Mouse (Mus musculus) frontal cortex, postnatal 14 days (tissue): ENCODE measurements around the gene Ntan1.
"Not testable (repeated sequence)": the region's sequence is repeated elsewhere in the genome, so short reads cannot be mapped to it uniquely, and the experiment has no call there.

Source experiments
- DNase-seq, 2 experiments: peaks; one replicate each; pipeline ENCODE4 v3.0.0; 2022; ENCODE audit warnings: low spot score in 2 of 2

Ntan1 gene

DNA sequence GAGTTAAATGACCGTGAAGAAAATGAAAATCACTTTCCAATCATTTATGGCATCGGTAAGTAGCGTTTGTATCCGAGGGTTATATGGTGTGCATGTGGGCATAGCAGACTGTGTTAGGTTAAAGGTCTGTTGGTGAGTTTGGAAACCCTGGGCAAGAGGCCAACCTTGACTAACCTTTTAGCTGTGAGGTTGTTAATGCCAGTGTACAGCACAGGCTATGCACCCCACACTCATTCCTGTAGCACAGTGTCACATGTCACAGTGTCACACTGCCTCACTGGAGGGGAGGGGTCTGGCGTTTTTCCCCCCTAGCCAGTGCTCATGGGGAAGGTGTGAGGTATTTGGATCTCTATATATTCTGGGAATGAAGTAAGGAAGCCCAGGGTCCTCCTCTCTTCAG is 13.0 kb downstream of the Ntan1 start:
- DNase-seq, result no peak

DNA sequence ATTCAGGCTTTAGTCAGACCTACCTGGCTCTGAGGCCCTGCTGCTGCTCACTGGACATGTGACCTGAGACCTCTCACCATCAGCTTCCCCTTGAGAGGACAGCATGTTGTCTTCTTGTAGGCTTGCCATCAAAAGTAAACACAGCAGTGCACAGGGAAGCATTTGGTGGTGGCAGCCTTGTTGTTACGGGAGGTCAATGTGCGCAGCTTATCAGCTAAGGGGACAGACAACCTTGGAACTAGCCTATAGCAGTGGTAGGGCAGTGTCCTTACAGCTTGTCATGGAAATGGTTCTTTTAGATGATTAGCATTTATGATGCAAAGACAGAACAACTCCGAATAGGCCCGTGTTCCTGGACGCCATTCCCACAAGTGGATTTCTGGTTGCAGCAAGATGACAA is 15.7 kb downstream of the Ntan1 start:
- DNase-seq, result no peak

DNA sequence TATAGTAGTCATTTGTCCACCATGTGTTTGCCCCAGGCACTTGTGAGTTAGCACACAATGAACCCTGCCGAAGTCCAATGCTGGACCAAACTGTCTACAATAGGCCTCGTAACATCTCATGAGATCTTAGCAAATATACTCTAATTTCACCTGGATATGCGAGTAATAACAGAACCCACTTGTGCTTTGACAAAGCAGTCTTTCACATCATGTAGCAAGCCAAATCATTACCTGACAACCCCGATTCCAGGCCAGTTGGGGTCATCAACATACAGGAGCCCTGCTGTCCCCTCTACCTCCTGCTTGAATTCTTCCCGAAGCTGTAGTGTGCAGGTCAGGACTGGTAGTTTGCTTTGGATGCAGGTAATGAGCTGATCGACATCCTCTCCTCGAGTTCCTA is 21.4 kb downstream of the Ntan1 start:
- DNase-seq, result no peak

DNA sequence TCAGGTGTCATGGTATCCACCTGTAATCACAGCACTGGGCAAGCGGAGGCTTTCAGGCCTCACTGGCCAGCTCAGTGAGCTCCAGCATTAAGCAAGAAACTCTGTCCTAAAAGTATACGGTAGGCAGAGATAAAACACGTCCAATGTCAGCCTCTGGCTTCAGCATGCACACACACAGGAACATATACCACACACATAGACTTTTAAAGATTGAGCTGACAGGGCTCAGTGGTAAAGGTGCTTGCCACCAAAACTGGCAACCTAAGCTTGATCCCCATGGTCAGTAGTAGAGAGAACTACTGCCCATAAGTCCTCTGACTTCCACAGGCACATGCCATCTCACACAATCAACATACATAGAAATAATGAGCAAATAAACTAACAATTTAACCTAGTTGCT is 22.3 kb downstream of the Ntan1 start:
- DNase-seq, result no peak

DNA sequence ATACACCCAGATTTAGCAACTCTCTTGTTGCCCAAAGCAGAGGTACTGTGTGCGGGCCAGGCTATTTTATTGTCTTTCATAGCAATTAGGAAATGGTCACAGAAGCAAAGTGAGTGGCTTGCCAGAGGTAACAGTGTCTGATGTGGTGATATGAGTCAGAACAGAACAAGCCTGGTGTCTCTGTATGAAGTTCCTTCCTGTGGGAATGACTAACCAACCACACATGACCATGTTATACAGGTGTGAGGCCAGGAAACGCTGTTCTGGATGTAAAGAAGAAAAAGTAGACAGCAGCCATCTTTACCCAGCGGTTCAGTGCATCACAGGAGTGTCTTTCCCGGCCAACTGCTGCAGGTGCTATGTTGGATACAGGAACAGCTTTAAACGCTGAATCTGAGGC is 26.4 kb downstream of the Ntan1 start:
- no peak for DNase-seq

DNA sequence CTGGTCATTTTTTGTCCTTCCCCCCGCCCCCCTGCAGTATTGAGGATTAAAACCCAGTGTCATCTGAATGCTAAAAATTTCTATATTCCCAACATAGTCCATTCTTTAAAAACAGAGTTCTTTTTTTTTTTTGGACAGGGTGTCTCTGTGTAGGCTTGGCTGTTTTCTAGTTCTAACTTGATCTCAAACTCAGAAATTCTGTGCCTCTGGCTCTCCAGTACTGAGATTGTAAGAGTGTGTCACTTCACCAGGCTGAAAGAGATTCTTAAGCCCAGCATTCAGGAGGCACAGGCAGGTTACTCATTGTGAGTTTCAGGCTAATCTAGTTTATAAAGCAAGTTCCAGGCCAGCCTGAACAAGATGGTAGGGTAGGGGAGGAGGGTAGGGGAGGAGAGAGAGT is 28.0 kb downstream of the Ntan1 start:
- no peak for DNase-seq

DNA sequence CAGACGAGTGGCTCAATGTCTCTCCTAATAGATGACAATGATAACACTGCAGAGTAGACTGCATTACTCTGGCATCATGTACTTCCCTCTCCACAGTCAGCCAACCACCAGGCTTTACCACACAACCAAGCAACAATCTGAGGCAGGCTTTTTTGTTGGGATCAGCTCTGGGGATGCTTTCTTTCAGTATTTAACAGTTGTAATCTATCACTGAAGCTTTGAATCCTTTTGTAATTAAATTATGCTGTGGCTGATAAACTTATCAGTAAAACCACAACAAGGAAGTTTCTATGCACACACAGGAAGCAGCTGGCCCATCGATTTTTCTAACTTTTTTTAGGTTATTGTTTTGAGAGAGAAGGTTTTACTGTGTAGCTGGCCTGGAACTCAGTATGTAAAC is 29.7 kb downstream of the Ntan1 start:
- DNase-seq, result no peak

DNA sequence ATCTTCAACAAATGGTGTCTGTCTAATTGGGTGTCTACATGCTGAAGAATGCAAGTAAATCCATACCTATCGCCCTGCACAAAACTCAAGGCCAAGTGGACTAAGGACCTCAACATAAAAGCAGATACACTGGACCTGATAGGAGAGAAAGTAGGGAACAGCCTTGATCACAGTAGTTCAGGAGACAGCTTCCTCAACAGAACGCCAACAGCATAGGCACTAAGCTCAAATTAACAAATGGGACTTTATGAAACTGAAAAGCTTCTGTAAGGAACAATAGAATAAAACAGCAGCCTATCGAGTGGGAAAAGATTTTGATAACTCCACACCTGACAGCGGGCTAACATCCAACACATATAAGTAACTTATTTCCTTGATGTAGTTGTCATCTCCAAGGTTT is 32.8 kb downstream of the Ntan1 start:
- no peak for DNase-seq

DNA sequence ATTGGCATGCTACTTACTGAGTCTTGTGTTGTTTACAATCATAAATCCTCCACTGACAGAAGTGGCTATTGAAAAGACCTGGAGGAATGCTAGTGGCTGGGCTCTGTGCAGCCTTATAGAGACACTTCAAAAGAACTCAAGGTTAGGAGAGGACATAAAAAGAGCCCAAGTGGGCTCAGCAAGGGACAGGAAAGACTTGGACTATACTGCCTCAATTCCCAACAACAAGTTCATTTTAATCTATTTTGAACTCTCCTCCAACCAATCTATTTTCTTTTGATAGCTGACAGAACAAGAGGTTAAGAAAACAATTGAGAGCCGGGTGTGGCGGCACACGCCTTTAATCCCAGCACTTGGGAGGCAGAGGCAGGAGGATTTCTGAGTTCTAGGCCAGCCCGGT is 35.2 kb downstream of the Ntan1 start:
- no peak for DNase-seq

DNA sequence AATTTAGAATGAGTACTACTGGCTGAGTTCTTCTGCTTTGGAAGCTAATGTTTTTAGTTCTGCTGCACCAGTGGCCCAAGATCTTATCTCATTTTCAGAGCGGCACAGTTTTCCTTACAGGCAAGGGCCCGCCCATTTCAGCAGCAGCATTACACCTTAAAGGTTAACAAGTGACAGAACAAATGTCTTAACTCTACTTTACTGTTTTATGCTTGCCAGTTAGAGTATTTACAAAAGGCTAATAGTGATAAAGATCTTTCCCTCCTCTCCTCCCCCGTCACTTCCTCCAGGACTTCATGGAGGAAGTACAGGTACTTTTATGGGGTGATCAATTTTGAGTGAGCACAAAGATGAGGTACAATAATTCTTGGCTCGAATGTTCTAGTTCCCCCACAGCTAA is 47.4 kb downstream of the Ntan1 start:
- no peak for DNase-seq

DNA sequence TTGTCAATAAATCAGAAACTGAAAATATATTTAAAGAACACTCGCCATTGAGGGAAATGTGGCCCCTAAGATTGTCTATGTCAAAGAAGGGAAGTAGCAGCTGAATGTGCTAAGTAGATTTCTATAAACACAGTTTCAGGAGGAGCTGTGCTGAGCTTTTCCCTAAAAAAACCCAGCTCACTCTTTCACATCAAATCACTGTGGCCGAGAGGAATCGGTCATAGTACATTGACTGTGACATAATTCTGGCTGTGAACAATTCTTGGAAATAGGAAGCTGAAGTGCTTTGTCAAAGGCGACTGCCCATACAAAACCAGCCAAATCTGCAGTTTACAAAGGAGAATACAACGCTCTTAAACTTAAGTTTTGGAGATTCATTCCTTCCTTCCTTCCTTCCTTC is 48.0 kb downstream of the Ntan1 start:
- no peak for DNase-seq

DNA sequence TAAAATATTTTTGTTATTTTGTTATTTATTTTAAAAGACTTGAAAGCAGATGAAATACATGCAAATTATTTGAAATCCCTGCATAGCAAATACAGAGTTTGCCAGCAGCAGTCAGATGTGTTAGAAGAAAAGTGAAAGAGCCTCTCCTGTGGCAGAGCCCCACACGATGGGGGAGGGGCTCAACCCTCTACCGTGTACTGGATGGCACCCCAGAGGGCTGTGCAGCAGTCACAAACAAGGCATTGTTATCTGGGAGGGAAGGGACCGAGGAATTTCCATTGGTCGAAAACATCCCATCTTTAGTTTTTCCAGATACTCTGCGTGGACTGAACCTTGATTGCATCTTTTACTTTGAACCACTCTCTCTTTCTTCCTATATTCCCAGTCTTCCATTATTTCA is 48.8 kb downstream of the Ntan1 start:
- not testable (repeated sequence) for DNase-seq

DNA sequence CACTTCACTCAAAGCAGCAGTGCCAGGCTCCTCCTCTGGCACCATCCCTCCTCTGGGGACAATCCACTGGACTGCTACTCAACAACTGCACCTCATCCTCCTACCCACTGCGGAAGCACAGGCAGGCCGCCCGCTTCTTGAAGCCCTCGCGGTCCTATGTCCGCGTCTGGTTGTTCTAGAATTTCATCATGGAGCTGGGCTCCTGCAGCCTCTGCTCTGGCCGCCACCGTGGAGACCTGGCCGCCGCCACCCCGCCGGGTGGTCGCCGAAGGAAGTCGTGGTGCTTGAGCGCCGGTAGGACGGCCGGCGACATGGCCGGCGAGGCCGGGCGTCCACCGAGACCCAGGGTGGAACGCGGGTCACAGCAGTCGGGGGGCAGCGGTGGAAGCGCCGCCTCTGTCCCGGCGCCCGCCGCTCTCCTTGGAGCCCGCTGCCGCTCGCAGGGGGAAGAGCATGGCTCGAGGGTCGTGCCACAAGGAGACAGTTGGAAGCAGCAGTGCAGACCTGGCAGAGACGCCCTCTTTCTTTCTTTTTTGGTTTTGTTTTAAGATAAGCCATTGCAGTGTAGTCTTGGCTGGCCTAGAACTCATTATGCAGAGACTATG is 49.4 kb downstream of the Ntan1 start:
- DNase-seq, result no peak

DNA sequence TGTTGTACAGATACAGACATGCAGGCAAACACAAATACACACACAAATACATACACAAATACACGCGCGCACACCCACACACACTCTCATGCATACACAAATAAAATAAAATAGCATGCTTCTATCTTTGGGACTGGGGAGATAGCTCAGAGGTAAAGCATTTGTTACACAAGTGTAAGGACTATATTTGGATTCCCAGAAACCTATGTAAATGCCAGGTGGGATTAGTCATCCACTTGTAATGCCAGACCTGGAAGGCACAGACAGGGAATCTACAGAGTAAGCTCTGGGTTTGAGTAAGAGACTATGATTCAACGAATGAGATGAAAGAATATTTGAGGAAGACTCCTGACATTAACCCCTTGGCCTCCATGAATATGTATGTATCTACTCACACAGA is 56.8 kb downstream of the Ntan1 start:
- no peak for DNase-seq

DNA sequence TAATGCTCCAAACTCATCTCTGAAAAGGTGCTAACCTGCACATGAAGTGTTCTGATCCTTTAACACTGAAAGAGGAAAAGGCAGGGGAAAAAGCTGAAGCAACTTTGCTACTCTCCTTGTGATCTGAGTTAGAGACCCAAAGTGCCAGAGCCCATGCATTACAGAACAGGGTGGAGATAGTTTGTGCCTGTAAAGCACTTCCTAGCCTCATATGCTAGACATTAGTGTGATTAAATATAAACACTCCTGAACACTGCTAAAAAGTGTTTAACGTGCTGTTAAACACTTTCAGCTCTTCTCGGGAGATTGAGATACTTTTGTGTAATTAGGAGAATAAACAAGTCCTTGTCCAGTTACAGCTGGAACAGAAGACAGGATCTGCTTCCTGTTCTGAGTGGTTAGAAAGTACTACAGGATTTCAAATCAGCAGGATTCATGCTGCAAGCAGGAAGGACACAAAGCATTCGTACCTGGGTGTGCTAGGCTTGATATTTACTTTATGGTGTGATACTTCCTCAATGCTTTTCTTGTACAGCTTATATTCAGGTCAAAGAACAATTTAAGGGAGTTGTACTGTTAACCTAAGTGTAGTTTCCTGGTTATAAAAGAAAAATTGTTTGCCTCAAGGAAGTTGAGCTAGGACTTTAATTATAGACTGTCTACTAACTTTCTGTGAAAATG is 64.6 kb downstream of the Ntan1 start:
- DNase-seq, result no peak
